Mouse (Mus musculus) cerebral cortex, adult 2 months (tissue): ENCODE measurements around the gene Slc7a5.

Experiments used
- WGBS: fragments of 180-500 bp; shearing (Covaris S2); methylation state at CpG from one replicate; pipeline ENCODE4 v1.1.7; 2018; 5-methylcytosine and 5-hydroxymethylcytosine counted together

The Slc7a5 gene

DNA sequence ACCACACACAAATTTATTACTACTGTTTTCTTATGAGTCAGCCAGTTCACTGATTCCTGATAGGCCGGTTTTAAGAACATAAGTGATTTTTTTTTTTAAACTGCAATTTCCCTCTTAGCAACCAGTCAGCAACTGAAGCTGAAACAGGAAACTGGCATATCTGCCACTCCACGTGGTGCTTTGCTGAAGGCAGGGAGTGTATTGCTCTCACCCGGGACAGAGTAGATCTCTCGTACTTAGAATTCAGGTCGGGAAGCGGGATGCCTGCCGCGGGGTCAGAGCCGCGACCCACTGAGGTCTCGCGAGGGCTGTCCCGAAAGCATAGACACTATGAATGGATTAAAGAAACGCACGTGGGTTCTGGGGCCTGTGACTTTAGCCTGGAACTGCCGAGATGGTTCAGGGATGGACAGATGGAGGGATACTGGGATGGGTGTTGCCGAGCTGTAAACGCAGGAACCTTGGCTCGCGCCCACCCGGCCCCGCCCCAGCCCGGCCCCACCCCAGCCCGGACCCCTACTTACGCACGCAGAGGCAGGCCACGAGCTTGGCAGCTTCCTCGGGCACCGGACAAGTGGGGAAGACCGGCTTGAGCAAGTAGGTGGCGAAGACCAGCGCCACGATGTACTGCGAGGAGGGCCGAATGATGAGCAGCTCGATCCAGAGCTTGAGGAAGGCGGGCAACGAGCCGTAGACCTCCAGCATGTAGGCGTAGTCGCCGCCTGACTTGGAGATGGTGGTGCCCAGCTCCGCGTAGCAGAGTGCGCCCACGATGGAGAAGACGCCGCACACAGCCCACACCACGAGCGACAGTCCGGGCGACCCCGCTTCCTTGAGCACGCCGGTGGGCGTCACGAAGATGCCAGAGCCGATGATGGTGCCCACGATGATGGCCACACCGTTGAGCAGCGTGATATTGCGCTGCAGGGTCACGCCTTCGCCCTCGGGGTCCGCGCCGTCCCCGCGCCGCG, 667 bp downstream of the Slc7a5 start:
- under 1% methylated on average over 72 of the region's 72 CpGs for WGBS

- 17% methylated on average over 5 of the region's 5 CpGs for WGBS
Measured at GRCm38 (mm10) chr8:121905864-121906263, 1.6 kb downstream of the Slc7a5 start.

GRCm38 (mm10) chr8:121905420-121905819, 2.1 kb downstream of the Slc7a5 start:
- WGBS = 18% methylated on average over 1 of the region's 1 CpGs

GRCm38 (mm10) chr8:121904999-121905398, 2.5 kb downstream of the Slc7a5 start:
- 83% methylated on average over 9 of the region's 9 CpGs for WGBS

DNA sequence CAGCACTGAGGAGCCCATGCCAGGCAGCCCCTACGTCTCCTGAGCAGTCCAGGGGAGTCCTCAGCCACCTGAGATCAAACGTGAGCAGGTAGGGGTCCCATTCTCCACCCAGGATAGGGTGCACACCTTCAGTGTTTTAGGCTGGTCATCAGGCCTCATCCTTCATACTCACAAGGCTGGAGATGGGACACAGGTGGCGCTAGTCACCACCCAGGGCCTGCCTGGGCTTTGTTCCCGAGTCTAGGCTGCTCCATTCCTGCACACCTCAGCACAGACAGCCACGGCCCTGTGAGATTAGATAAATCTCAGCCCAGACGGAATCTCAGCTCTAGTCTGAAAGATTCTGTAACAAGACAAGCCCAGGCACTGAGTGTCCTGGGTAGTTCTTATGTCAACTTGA, 3.5 kb downstream of the Slc7a5 start:
- WGBS = 72% methylated on average over 6 of the region's 6 CpGs

DNA sequence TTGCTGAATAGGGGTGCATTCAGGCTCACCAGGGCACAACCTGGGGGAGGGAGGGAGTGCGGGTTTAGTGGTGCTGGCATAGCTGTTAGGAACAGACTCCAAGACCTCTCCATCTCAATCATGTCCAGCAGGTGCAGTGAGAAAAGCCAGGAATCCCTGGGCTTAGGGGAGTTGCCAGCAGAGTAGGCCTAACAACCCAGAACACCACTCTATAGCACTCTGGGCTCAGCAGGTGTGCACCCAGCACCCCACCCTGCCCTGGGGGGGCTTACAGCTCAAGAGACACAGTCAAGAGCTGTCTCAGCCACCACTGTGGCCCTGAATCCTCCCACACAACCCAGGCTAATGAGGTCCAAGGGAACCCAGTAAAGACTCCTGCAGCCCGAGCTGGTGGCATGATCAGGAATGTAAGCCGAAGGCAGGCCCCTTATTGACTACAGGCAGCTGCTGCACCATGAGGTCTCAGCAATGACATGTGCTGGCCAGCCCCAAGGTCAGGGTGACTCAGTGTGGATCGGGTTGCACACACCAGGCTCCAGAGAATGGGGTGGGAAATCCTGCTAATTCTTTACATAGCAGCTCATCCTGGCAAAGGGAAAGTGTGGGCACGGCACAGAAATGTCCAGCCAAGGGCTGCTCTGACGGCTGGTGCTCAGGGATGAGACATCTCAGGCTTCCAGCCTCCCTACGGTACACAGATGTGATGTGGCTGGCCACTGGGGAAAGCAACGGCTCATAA, 5.8 kb downstream of the Slc7a5 start:
- 41% methylated on average over 8 of the region's 8 CpGs for WGBS

- 69% methylated on average over 18 of the region's 18 CpGs for WGBS
Measured at GRCm38 (mm10) chr8:121899180-121900044, 8.1 kb downstream of the Slc7a5 start.

GRCm38 (mm10) chr8:121898401-121898931, 9.0 kb downstream of the Slc7a5 start:
- 12% methylated on average over 4 of the region's 4 CpGs for WGBS

DNA sequence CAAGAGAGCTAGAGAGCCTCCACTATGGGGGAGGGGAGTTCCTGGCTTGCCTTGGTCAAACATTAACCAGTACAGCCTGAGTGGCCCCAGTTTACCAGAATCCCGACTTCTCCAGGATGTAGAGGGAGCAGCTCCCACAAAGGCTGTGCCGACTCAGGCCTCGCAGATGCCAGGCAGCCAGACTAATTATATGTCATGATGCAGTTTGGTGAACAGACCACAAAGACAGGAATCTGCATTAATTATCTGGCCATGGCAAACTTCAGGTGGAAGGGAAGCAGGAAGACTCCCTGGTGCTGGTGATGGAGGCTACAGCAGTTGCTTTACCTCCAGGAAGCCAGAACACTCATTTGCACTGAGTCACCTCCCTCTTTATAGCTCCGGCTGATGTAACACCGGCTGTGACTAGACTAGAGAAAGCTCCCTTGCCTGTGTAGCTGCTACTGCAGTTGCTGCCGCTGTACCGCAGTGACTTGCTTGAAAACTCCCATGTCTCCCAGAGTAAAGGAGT, 9.6 kb downstream of the Slc7a5 start:
- WGBS = 11% methylated on average over 7 of the region's 7 CpGs

DNA sequence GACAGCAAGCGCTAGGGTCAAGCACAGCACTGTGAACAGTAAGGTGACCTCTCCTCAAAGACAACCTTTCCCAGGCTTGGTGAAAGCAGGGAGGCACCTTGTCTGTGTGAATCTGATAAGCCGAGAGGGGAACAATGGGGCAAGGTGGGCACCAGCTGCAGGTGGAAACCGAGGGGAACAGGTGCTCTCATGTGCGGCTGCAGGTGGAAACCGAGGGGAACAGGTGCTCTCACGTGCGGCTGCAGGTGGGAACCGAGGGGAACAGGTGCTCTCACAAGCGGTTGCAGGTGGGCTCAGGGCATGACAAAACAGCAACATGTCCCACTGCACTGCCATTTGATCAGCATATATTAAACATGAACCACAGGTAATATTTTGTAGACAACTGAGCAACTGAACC, 10.3 kb downstream of the Slc7a5 start:
- WGBS = 74% methylated on average over 9 of the region's 9 CpGs

DNA sequence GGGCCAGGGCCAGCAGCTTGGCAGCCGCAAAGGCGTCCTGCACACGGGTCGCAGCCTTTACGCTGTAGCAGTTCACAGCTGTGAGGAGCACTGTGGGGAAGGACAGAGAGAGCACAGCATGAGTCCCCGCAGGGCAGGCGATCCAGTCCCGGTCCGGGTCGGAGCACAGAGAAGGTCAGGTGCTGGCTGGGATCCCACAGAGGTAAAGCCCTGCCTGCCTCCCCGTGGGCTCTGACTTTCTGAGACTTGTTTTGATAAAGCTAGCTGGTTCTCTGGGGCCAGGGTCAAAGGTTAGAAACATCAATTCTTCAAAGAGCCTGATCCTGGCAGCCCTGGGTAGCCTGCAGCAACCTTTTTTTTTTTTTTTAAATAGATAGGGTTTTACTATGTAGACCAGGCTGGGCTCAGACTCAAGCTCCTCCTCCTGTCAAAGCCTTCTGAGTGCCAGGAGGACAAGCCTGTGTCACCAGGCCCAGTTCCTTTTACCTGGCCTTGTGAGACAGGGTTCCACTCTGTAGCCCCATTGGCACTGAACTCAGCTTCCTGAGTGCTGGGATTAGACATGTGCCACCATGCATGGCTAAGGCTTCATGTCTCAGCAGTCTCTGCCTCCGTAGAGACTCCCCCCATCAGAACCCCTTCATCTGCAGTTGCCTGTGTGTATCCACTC, 10.9 kb downstream of the Slc7a5 start:
- 68% methylated on average over 12 of the region's 12 CpGs for WGBS

DNA sequence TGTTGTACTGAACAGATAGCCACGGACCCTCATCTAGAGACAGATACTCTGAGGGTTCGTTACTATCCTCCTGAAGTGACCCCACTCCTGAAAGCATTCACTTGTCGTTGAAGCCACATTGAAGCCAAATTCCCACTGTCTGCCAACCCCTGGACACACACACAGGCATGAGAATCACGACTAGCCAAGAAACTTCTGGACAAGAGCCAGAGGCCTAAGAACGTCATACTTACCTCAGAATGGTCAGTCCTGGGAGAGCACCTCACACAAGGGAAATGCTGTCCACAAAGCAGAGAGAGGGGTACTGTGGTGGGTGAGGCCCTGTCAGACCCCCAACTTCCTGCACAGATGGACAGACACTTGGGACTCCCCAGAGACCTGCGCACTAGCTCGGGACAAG, 11.6 kb downstream of the Slc7a5 start:
- WGBS = 60% methylated on average over 7 of the region's 7 CpGs

DNA sequence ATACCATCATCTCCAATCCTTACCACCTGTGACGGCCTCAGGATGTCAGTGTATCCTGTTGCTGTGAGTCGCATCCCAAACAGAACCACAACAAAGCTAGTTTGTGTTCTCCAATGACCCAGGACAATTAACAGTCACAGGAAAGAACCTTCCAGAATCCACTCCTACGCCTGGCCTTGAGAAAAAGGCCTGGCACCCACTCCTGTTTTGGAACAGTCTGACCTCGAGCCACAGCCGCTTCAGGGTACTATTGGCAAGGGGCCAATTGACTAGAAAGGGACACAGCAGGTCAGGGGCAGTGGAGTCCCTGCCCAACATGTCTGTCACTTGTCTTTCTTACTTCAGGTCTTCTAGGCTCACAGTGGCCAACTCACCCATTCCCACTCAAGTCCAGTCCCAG, 14.6 kb downstream of the Slc7a5 start:
- 67% methylated on average over 5 of the region's 5 CpGs for WGBS

- WGBS = 66% methylated on average over 15 of the region's 15 CpGs
Measured at GRCm38 (mm10) chr8:121889810-121890785, 17.4 kb downstream of the Slc7a5 start.

- 93% methylated on average over 1 of the region's 1 CpGs for WGBS
Measured at GRCm38 (mm10) chr8:121889317-121889716, 18.2 kb downstream of the Slc7a5 start.

GRCm38 (mm10) chr8:121887547-121887946, 19.9 kb downstream of the Slc7a5 start:
- WGBS = 80% methylated on average over 1 of the region's 1 CpGs

GRCm38 (mm10) chr8:121885433-121885832, 22.1 kb downstream of the Slc7a5 start:
- WGBS = 50% methylated on average over 6 of the region's 6 CpGs

DNA sequence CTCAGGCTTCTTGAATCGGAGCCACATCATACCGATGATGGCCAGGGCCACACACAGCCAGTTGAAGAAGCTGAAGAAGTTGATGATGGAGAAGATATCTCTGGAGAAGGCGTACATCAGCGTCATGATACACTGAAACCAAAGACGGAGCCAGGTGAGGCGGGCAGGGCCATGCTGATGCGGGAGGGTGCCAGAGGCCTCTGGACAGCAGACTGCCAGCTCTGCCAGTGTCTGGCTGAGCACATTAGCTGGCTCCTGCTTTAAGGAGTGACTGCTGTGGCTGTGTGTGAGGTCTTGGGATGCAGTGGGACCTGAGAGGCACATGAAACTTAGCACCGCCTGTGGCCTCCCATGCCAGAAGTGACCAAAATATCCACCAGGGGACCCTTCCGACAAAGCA, 22.5 kb downstream of the Slc7a5 start:
- WGBS = 87% methylated on average over 9 of the region's 9 CpGs

DNA sequence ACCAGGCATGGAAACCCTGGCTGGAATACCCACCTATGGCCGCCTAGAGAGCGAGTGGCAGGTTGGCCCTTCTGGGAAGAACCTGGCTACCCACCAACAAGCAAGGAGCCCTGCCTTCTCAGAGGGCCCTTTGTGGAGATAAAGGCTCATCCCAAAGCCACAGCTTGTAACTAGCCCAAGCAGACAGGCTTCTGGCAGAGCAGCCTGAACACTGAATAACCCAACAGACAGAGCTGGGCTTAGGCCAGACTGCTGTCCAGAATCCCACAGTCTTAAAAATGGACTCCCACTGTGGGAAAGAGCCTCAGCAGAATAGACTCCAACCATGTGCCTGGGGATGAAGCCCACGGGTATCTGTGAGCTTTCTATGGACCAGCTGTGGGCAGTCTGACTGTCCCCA, 23.3 kb downstream of the Slc7a5 start:
- 68% methylated on average over 3 of the region's 3 CpGs for WGBS

DNA sequence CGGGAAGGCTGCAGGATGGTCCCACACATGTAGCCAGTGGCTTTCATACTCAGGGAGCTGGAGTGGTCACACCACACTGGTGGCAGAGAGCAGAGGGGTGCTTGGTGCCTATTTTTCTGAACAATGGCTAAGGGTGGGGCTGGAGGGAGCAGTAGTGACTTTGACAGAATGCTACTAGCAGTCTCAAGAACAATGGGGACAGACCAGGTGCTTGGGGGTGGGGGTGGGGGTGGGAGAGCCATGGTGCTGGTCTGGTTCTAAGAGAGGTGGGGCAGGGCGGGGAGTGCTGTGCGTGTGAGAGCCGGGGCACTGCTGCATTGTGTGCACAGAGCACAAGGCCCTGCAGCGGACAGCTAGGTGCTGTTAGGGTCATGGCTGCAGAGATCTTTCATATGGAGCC, 25.6 kb downstream of the Slc7a5 start:
- 85% methylated on average over 5 of the region's 5 CpGs for WGBS
